Mouse (Mus musculus): ENCODE measurements around the gene Dpm3. TPM values are rescaled to one million over a fixed set of nuclear protein-coding genes. Genes with fewer than 3 reads are reported as not detected.

Gene Dpm3
- polyA plus RNA-seq, 2 experiments = 64.3 to 89.7 TPM

- Histone ChIP-seq H3K4me3 (ENCODE audit: insufficient read depth in 1 of 2, low read depth in 2 of 2, low read length in 2 of 2) (peak overlapping the region in 1 of 2 experiments; percentile 18; a peak in 1 of 4 replicates), H3K9ac (replicated peaks) (no peak overlapping the region), H3K27me3 (ENCODE audit: control insufficient read depth, insufficient read depth, low read length) (peaks cover 20% of the 10 kb centered on the region), H3K4me2 (ENCODE audit: low read depth) (peak overlapping the region; percentile 41), H3K27ac (no peak overlapping the region), H3K4me1 (replicated peaks; ENCODE audit: control insufficient read depth in 2 of 2, insufficient read depth in 2 of 2, low read length in 1 of 2) (peaks cover 3 to 9% of the 10 kb centered on the region in 2 experiments), H3K9me3 (ENCODE audit: control insufficient read depth, low read length) (no peaks in the 10 kb centered on the region), H3K36me3 (replicated peaks; ENCODE audit: control insufficient read depth, insufficient read depth, low read depth) (no peaks in the 10 kb centered on the region)
- ATAC-seq (ENCODE audit: insufficient read depth) (no peak), DNase-seq (ENCODE audit: low read depth in 3 of 3, low spot score in 3 of 3) (no peak)
- WGBS (ENCODE audit: insufficient replicate concordance) = 25% methylated on average over 25 of the region's 25 CpGs
- TF ChIP-seq EP300 (IDR thresholded peaks at IDR 0.05; ENCODE audit: low read depth) = no peak
- TF ChIP-seq CTCF (IDR thresholded peaks at IDR 0.05; ENCODE audit: low read depth) = peak; percentile 20; the same call in 1 of the 2 replicates
These were observed 14.8 kb upstream of the Dpm3 start for GRCm38 (mm10) chr3:89244158-89244981.

DNA sequence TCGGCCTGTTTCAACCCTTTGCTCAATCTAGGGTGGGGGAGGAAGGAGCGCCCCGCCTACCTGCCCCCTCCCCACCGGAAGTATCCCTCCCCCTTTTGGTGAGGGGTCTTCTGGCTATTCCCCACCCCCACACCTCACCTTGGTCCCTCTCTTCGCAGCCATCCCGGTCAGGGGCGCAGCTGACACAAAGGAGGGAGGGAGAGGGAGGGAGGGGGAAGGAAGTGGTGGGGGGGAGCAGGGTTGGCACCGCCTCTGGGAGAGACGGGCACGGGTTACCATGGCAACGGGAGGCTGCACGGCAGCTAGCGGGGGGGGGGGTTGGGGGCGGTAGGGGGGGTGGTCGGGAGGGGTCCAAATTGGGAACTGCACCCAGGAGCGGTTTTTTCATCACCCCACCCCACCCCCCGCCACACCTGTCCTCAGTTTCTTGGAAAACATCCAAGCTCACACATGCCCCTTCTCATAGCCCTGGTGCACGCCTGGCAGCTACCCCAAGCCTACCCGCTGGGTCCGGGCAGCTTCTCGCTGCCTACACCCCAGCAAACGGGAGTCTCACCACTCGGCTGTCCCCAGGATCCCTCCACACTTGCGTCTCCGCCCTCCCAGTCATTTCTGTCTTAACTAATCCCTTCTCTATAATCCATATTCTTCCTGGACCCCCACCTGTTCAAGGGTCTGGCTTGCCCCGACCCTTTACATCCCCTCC is 14.0 kb upstream of the Dpm3 start:
- H3K27me3 ChIP-seq (ENCODE audit: control insufficient read depth, insufficient read depth, low read length) = peaks cover 20% of the 10 kb centered on the region
- H3K36me3 ChIP-seq (replicated peaks; ENCODE audit: control insufficient read depth, insufficient read depth, low read depth) = no peaks in the 10 kb centered on the region
- DNase-seq (ENCODE audit: low read depth in 3 of 3, low spot score in 3 of 3) (no peak), ATAC-seq (ENCODE audit: insufficient read depth) (no peak)
- H3K9me3 ChIP-seq (ENCODE audit: control insufficient read depth, low read length) = no peaks in the 10 kb centered on the region
- under 1% methylated on average over 25 of the region's 26 CpGs for WGBS (ENCODE audit: insufficient replicate concordance)
- H3K27ac ChIP-seq = no peak overlapping the region
- H3K4me2 ChIP-seq (ENCODE audit: low read depth) = peak overlapping the region; percentile 90
- peak overlapping the region in 1 of 2 experiments; percentile 18; a peak in 1 of 4 replicates for H3K4me3 ChIP-seq (ENCODE audit: insufficient read depth in 1 of 2, low read depth in 2 of 2, low read length in 2 of 2)
- H3K9ac ChIP-seq (replicated peaks) = no peak overlapping the region
- H3K4me1 ChIP-seq (replicated peaks; ENCODE audit: control insufficient read depth in 2 of 2, insufficient read depth in 2 of 2, low read length in 1 of 2) = peaks cover 3 to 9% of the 10 kb centered on the region in 2 experiments
- no peak for TF ChIP-seq EP300 (IDR thresholded peaks at IDR 0.05; ENCODE audit: low read depth)
- TF ChIP-seq CTCF (IDR thresholded peaks at IDR 0.05; ENCODE audit: low read depth) = no peak

- Histone ChIP-seq H3K4me1 (replicated peaks; ENCODE audit: control insufficient read depth in 2 of 2, insufficient read depth in 2 of 2, low read length in 1 of 2) (peaks cover 5 to 9% of the 10 kb centered on the region in 2 experiments), H3K9me3 (ENCODE audit: control insufficient read depth, low read length) (no peaks in the 10 kb centered on the region), H3K4me3 (ENCODE audit: insufficient read depth in 1 of 2, low read depth in 2 of 2, low read length in 2 of 2) (peak within 1 kb of the TSS; percentile 74 to 75), H3K27me3 (ENCODE audit: control insufficient read depth, insufficient read depth, low read length) (peaks cover 20% of the 10 kb centered on the region), H3K9ac (replicated peaks) (peak within 1 kb of the TSS; percentile 73), H3K4me2 (ENCODE audit: low read depth) (peak within 1 kb of the TSS; percentile 90), H3K36me3 (replicated peaks; ENCODE audit: control insufficient read depth, insufficient read depth, low read depth) (no peaks in the 10 kb centered on the region), H3K27ac (no peak within 1 kb of the TSS)
- no peak for TF ChIP-seq CTCF (IDR thresholded peaks at IDR 0.05; ENCODE audit: low read depth)
- TF ChIP-seq EP300 (IDR thresholded peaks at IDR 0.05; ENCODE audit: low read depth) = no peak
- ATAC-seq (ENCODE audit: insufficient read depth) = no peak
- 7% methylated on average over 20 of the region's 20 CpGs for WGBS (ENCODE audit: insufficient replicate concordance)
- DNase-seq (ENCODE audit: low read depth in 3 of 3, low spot score in 3 of 3) = no peak
These were observed 13.4 kb upstream of the Dpm3 start, which contains the start of gene Krtcap2 for GRCm38 (mm10) chr3:89245688-89246171. Gene Krtcap2, plus strand, starts transcription at chr3:89245966.

DNA sequence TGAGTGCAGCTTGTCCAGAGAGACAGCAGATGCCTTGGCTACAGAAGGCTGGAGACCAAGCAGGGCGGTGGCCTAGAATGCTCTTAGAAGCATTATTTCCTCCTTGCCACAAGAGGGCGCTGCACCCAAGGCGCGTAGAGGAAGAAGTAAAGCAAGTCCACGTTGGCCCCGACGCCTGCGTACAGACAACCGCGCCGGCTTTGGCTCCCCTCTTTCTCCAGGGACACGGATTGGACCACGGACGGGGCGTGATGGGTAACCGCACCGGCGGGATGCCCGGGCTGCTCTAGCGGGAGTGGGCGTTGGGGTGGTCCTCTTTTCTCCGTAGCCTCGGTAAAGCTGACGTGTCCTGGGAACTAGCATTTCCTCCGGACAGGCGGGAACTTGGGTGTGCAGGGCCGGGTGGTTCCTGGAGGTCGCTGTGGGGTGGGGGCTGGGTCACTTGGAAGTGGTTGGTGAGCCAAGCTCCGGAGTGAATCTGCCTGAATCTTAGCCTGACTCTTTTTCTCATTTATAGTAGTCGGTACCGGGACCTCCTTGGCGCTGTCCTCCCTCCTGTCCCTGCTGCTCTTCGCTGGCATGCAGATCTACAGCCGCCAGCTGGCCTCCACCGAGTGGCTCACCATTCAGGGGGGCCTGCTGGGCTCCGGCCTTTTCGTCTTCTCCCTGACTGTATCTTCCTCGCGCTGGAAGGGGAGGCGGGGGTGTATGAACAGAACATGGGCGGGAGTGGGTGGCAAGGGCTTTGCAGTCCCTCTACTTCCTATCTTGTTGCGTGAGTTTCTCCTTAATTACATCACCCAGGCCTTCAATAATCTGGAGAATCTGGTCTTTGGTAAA is 12.7 kb upstream of the Dpm3 start, which contains the start of gene Trim46:
TSS of gene Trim46 (minus strand) at position 49 of the 840 bp plus-strand sequence.
- Histone ChIP-seq H3K4me1 (replicated peaks; ENCODE audit: control insufficient read depth in 2 of 2, insufficient read depth in 2 of 2, low read length in 1 of 2) (peaks cover 9 to 12% of the 10 kb centered on the region in 2 experiments), H3K27ac (no peak within 1 kb of the TSS), H3K27me3 (ENCODE audit: control insufficient read depth, insufficient read depth, low read length) (peaks cover 20% of the 10 kb centered on the region), H3K9me3 (ENCODE audit: control insufficient read depth, low read length) (no peaks in the 10 kb centered on the region), H3K4me3 (ENCODE audit: insufficient read depth in 1 of 2, low read depth in 2 of 2, low read length in 2 of 2) (peak within 1 kb of the TSS; percentile 74 to 75), H3K36me3 (replicated peaks; ENCODE audit: control insufficient read depth, insufficient read depth, low read depth) (no peaks in the 10 kb centered on the region), H3K9ac (replicated peaks) (peak within 1 kb of the TSS; percentile 73), H3K4me2 (ENCODE audit: low read depth) (peak within 1 kb of the TSS; percentile 90)
- ATAC-seq (ENCODE audit: insufficient read depth) = peak; percentile 71
- DNase-seq (ENCODE audit: low read depth in 3 of 3, low spot score in 3 of 3) = peak; percentile 79 to 80 (median 80)
- under 1% methylated on average over 42 of the region's 42 CpGs for WGBS (ENCODE audit: insufficient replicate concordance)
- TF ChIP-seq EP300 (IDR thresholded peaks at IDR 0.05; ENCODE audit: low read depth) (no peak), CTCF (IDR thresholded peaks at IDR 0.05; ENCODE audit: low read depth) (peak; percentile 99)

All from liver, embryonic 14.5 days (tissue).